ENCODE assay signal across 17 mouse cellular contexts in genomic region chrX:77980676-77981075, GRCm38 (mm10). TPM values are rescaled to one million over a fixed set of nuclear protein-coding genes. Genes with fewer than 3 reads are reported as not detected.
A peak's percentile ranks its signal among the peaks of the same experiment; 100 is the strongest.
DNase-seq lines count a peak whose midpoint lies in the region; ATAC-seq and TF ChIP-seq lines count a peak whose summit lies in the region.
"Had no signal": no experiment of that assay in that cellular context is flagged by ENCODE, and none has a peak within 500 bp of the region (broad histone marks: within the 10 kb centered on the region; RNA-seq: fewer than 3 reads in every experiment).

No protein-coding gene starts in this region.

- H3K4me2 ChIP-seq in hindbrain, embryonic 16.5 days (ENCODE audit: low read length) = no peak overlapping the region
- H3K4me2 ChIP-seq: forebrain, embryonic 12.5 days had no signal

- no peaks in the 10 kb centered on the region for H3K27me3 ChIP-seq in kidney, adult 2 months (replicated peaks; ENCODE audit: control insufficient read depth, insufficient read depth, low read length)
- no peaks in the 10 kb centered on the region for H3K27me3 ChIP-seq in hindbrain, embryonic 16.5 days (replicated peaks; ENCODE audit: control insufficient read depth, insufficient read depth, low read length)
- H3K27me3 ChIP-seq: forebrain, embryonic 12.5 days had no signal

- H3K36me3 ChIP-seq in kidney, adult 2 months (ENCODE audit: control insufficient read depth, insufficient read depth, low read length) = no peaks in the 10 kb centered on the region
- no peaks in the 10 kb centered on the region for H3K36me3 ChIP-seq in hindbrain, embryonic 16.5 days (ENCODE audit: control insufficient read depth, insufficient read depth, low read length)
- H3K36me3 ChIP-seq: forebrain, embryonic 12.5 days had no signal

- no peaks in the 10 kb centered on the region for H3K4me1 ChIP-seq in kidney, adult 2 months (ENCODE audit: control insufficient read depth, insufficient read depth, low read length)
- no peaks in the 10 kb centered on the region for H3K4me1 ChIP-seq in hindbrain, embryonic 16.5 days (ENCODE audit: control insufficient read depth, insufficient read depth, low read depth, low read length)
- H3K4me1 ChIP-seq: forebrain, embryonic 12.5 days had no signal

- DNase-seq in kidney, adult 2 months = peak; percentile 0
- no peak for DNase-seq in kidney, adult 11 months
- peak; percentile 9 for DNase-seq in lung, postnatal 36 days
- DNase-seq in lung, postnatal 10 days = no peak
- peak; percentile 32 for DNase-seq in NIH3T3 (ENCODE audit: low read depth)
- DNase-seq in retina, embryonic 14.5 days (ENCODE audit: low spot score) = peak; percentile 2
- no peak for DNase-seq in T-cell, adult 2 months (ENCODE audit: low spot score)
- DNase-seq: heart, postnatal 10 days; midbrain, embryonic 14.5 days; right cerebral cortex, postnatal 4 days had no signal

- no peak overlapping the region for H3K27ac ChIP-seq in kidney, adult 2 months (ENCODE audit: insufficient read depth, low read depth, low read length)
- H3K27ac ChIP-seq in hindbrain, embryonic 16.5 days (ENCODE audit: low read depth, low read length) = no peak overlapping the region
- H3K27ac ChIP-seq: forebrain, embryonic 12.5 days had no signal

- H3K4me3 ChIP-seq in kidney, adult 2 months (ENCODE audit: insufficient read depth, low read depth, low read length) = no peak overlapping the region
- no peak overlapping the region for H3K4me3 ChIP-seq in hindbrain, embryonic 16.5 days (ENCODE audit: low read length)
- H3K4me3 ChIP-seq: forebrain, embryonic 12.5 days had no signal

- no peak for TF ChIP-seq POLR2A in kidney, adult 2 months (IDR thresholded peaks at IDR 0.05; ENCODE audit: low read depth, low read length)

- no peaks in the 10 kb centered on the region for H3K9me3 ChIP-seq in hindbrain, embryonic 16.5 days (ENCODE audit: control insufficient read depth, low read length)
- H3K9me3 ChIP-seq: forebrain, embryonic 12.5 days had no signal

- ATAC-seq in hindbrain, embryonic 16.5 days = no peak
- ATAC-seq: activated CD4-positive, CD25-positive, alpha-beta regulatory T cell, adult 4 months had no signal

- H3K9ac ChIP-seq in hindbrain, embryonic 16.5 days (ENCODE audit: low read depth, low read length) = no peak overlapping the region
- H3K9ac ChIP-seq: forebrain, embryonic 12.5 days had no signal

- no peak for TF ChIP-seq CTCF in kidney, adult 2 months (conservative IDR thresholded peaks at IDR 0.05; ENCODE audit: insufficient read depth, insufficient read length, low read depth, low read length)

RNA-seq across cellular contexts. Expression of gene 5430402E10Rik, which starts 55.8 kb away (rescaled TPM):
- not detected in 2 replicates for polyA plus RNA-seq in kidney, adult 2 months (2012; rRNA removed)
- polyA plus RNA-seq in hindbrain, embryonic 16.5 days (2015; fragmentation: Nextera tagmentation; extraction: Ambion mirVana) = not detected in 2 replicates
- polyA plus RNA-seq: activated CD4-positive, CD25-positive, alpha-beta regulatory T cell, adult 4 months; embryonic facial prominence, embryonic 11.5 days; forebrain, embryonic 12.5 days; gonadal fat pad, adult 2 months; lung, embryonic 16.5 days; midbrain, embryonic 14.5 days; testis, adult 2 months had no signal

Comparison
In these comparisons a context has a peak if more than half of its experiments do, and no peak if none do; other contexts are left out.
1. DNase-seq: peak in kidney, adult 2 months (single experiment), lung, postnatal 36 days (single experiment), NIH3T3 (single experiment) and retina, embryonic 14.5 days (single experiment); none in kidney, adult 11 months (single experiment), lung, postnatal 10 days (single experiment) and T-cell, adult 2 months (single experiment).